Mouse (Mus musculus) MEL-GATA-1-ER (cell line): ENCODE data around the gene E130308A19Rik.

Source experiments
- DNase-seq: peaks from one replicate; pipeline ENCODE4 v3.0.0-alpha.2; 2012; ENCODE audit warnings: low read depth; ENCODE audit errors: extremely low read depth

Gene E130308A19Rik

DNA sequence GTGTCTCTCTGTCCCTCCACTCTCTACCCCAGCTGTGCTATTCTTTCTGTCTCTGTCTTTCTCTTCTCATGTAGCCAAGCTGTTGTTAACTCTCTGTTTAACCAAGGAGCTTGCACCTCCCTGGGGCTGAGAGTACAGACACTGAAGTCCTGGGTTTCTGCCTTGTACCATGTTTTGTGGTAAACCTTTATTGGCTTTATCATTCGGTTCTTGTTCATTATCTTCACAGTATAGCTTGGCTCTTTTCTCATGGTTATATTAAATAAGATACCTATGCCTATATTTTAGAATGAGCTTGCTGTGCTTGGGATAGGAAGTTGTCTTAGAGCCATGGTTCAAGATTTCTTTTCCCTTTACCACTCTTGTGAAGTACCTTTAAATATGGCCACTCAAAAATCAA, 8.5 kb downstream of the E130308A19Rik start:
- DNase-seq: no peak

DNA sequence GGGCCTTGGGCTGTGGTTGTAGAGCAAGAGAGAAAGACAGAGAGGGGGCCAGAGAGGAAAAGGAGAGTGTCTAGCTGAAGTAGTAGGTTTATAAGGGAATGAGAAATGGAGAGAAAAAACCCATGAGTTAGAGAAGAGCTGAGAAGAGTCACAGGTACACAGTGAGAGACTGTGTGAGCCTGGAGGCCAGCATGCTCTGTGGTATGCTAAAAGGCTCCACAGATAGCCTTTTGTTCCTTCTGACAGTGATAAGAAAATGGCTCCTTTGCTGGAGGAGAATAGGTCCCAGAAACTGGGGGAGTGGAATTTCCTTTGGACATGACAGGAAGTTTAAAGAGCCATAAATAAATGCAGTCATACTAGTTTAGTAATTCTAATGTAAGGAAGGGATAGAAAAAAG, 13.2 kb downstream of the E130308A19Rik start:
- no peak for DNase-seq

DNA sequence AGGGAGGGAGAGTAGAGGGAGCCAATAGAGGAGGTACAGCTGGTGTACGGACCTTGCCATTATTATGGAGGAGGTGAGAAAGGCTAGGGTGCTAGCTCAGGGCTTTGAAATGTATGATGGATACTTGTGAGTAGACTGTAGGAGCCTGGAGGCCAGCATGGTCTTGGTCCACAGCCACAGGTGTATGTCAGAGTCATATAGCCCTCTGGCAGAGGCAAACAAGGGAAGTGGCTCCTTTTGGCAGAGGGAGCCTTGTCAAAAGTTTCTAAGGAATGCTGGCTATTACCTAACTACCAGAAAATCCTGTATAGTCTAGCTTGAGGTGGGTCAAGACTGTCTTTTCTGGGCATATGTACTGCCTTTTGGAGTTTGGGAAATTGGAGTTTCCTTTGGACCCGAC, 14.7 kb downstream of the E130308A19Rik start:
- no peak for DNase-seq

DNA sequence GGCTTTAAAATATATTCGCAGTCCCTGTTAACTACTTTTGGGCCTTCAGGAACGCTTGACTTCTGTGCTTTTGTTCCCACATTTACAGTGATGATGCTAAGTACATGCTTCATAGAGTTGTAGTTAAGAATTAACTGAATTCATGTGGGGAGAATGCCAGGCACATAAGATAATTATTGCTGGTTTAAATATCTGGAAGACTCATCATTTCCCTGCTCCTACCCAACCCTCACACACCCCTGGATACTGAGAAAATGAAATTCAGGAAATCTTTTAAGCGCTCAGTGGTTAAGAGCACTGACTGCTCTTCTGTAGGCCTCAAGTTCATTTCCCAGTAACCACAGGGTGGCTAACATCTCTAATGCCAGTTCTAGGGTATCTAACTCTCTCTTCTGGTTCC, 16.0 kb downstream of the E130308A19Rik start:
- DNase-seq: no peak

DNA sequence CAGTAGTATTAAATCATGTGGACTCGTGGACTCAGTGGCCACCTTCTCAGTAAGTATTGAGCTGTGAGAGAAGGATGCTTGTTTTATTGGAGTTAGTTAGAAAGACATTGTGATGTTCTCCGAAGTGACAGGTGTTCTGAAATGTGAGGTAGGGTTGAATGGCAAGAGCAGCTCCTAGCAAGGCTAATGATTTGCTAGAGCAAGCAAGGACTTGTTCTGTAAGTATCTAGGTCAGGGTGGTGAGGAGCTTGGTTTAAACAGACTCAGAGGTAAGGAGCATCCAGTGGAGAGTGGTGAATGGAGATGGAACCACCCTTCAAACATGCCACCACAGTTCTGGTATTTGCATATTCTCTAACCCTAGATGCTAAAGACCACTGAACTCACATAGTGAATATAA, 16.6 kb downstream of the E130308A19Rik start:
- DNase-seq: no peak

DNA sequence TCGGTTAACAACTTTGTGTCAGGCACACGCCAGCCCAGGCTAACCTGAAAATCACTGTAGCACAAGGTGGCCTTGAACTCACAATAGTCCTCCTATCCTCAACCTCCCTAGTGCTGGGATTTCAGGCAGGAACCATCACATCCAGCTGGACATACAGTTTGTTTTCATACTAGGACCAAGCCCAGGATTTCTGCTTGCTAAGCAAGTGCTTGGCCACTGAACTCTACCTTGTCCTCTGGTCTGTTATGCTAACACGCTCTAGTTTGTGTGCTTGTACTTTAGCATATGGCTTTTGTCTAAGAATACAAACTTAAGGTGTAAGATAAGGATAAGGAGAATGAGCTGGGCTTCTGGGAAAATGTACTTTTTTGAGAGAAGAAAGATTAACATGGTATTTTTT, 18.4 kb downstream of the E130308A19Rik start:
- no peak for DNase-seq

DNA sequence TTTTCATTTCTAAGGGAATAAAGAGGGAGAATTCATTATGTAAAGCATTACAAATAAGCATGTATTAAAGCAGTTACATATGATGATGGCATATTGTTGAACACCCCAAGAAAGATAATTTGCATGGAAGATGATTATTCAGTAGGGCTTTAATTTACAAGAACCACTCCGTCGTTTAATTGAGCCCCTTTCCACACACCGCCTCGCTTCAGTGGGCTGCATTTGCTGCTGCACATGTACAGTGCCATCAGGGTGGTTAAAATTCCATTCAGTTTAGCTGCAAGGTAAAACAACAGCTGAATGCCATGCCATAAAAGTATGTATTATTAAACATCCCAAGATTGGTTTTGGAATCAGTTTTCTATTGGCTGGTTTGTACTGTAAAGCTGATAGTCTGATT, 19.0 kb downstream of the E130308A19Rik start:
- DNase-seq: no peak

DNA sequence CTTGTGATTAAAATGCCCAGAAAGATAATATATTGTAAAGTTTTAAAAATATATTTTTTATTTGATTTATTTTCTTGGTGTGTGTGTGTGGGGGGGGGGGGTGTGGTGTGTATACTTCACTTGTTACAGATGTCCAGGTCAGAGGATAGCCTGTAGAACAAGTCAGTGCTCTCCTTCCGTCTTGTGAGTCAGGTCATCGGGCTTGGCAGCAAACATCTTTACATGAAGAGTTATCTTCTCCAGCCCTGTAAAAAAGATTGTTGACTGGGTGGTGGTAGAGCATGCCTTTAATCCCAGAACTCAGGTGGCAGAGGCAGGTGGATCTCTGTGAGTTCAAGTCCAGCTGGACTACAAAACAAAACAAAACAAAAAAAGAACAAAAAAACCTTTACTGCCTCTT, 19.6 kb downstream of the E130308A19Rik start:
- no peak for DNase-seq

DNA sequence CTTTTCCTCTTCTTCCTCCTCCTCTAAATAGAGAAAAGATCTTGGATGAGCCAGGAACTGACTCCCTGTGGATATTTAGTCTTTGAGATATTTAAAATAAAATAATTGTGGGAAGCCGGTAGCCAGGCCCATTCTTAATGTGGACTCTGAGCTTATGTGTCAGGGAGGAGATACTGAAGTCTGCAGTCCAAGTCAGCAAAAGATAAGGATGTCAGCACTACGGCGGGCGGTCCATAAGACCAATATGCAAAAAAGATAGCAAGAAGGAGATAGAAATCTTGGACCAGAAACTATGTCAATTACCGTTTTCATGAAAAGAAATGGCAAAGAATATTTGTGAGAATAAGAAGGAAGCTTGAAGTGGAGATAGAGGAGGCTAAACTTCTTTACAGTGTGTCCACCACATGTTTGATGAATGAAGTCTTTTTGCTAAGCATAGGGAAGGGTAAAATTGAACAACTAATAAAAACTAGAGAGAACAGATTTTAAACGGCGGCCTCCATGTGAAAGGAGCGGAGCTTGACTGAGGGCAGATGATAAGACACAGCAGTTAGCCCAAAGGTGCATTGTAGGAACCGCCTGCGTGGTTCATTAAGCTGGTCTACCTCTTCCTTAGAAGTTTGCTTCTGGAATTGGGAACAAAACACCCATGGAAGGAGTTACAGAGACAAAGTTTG, 20.1 kb downstream of the E130308A19Rik start:
- DNase-seq: no peak

DNA sequence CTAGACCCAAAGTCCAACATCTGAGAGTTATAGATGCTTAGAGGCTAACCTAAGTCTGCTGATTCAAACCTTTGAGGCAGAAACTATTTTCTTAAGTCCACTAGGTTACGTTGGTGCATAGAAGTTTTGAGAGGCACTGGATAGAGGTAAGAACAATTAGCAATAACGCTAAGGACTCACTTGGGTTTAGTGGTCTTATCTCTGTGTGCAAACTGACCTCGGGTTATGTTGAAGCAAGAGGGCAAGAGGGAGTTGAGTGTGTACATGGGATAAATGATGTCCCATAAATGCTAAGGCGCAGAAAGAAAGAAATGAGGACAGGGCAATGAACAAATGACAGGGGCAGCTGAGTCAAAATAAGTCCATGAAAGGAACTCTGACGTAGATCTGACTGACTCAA, 23.1 kb downstream of the E130308A19Rik start:
- no peak for DNase-seq

DNA sequence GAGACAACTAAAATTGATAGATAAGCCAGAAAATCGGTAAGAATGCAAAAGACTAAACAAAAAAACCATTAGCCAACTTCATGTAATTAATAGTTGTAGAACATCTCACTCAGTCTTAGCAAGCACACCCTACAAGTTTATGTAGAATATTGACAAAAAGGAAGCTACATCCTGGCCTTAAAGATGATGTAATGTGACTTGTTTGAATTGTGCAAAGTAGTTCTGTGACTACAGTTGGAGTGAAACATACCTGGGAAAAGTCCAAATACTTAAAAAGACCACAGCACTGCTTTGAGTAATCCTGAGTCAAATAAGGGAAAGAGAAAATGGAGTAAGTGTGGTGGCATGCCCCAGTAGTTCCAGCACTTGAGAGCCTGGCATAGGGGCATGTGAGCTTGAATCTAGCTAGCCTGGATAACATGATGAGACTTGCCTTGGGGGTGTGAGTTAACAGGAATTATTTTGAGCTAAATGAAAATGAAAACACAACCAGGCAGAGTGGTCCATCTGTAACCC, 26.2 kb downstream of the E130308A19Rik start:
- DNase-seq: no peak

DNA sequence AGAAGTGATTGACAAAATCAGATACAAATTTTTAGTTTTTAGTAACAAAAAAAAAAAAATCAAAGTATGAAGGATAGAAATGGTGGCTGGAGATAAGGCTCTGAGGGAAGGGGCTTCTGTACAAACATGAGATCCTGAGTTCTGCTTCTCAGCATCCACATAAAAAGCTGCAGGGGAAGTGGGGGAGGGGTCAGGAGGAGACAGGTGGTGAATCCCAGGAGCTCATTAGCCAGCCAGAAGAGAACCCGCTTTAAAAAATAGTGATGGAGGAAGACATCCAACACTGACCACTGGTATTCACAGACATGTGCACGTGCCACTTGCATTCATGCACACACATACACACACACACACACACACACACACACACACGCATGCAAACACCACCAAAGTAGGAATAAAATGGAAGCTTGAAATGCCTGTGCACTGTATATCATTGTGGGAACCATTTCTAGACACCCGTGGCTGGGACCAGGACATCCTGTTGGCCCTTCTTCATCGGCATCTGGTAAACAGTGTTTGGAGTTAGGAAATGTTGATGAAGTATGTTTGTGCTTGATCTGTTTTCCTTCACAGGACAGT, 30.1 kb downstream of the E130308A19Rik start:
- no peak for DNase-seq

DNA sequence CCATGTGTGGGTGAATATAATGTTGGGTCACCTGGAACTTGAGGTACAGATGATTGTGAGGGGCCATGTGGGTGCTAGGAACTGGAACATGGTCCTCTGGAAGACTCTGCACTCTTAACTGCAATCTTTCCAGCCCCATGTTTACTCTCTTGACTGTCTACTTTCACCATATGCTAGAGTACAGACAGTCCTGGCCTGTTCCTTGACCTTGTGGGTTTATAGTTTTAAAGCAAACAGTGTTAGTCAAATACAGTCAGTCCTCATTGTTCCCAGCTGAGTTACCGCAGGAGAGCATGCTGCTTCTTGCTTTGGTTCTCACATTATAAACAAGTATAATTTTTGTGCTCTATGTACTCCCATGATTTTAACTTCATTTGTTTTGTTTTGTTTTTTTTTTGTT, 36.2 kb downstream of the E130308A19Rik start:
- DNase-seq: no peak

DNA sequence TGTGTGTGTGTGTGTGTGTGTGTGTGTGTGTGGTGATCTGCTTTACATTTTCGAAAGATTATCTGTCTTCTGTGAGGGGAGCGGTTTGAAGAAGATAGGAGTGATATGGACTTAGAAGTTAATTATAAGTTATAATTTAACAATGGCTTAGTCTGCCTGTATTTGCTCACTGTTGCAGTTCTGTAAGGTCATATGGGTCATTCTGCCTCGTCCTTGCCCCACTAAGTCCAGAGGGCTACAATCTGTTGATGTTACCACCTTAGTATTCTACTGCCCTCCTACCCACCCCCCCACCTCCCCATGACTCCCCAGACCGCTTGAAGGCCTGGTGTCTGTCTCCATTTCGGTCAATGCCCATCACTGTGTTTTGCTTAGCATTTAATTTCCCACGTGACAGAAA, 37.4 kb downstream of the E130308A19Rik start:
- no peak for DNase-seq

DNA sequence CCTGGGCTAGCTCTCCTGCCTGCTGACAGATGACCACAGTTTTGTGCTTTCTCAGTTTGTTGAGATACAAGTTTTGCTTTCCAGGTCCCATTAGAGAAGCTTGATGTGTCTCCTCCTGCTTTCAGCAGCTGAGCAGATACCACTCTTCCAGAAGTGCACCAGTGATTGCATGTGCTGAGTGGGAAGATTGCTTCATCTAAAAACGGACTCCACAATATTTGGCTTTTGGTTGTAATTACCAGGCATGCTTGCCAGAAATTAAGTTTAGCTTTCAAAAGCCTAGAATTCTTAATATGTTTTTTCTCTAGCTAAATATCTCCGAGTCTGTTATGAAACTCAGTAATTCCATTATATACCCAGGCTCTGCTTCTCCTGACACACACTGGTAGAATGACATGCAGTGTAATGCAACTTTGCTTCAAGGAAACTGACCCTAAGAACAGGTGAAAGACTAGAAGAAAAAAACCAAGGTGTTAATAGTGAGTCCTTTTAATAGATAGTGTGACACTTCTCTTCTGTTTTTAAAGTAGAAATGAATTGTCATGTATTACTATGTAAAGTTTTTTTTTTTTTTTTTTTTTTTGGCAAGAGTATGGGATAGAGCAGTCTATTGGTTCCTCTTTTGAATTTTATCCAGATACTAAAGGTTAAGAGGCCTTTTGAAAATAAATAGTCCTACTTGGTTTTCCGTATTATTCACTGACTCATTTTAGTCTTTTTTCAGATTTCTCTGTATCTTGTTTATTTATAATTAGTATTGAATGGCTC, 40.7 kb downstream of the E130308A19Rik start:
- no peak for DNase-seq

DNA sequence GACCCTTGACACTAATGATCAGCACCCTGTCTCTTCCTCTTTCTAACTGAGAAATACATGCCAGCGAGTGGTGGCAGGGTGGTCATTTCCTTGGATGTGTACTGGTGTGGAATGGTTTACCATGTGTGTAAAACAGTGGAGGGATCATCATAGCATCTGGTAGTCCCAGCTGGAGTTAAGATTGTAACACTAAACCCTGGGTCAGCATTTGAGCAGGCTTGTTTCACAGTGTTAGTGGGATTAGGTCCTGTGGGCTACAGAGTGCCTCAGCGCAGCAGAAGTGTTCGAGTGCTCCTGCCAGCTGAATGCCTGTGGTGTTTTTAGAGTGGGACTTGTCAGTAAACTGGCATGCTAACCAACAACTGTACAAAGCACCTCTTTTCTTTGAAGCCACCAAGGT, 42.0 kb downstream of the E130308A19Rik start:
- DNase-seq: no peak

DNA sequence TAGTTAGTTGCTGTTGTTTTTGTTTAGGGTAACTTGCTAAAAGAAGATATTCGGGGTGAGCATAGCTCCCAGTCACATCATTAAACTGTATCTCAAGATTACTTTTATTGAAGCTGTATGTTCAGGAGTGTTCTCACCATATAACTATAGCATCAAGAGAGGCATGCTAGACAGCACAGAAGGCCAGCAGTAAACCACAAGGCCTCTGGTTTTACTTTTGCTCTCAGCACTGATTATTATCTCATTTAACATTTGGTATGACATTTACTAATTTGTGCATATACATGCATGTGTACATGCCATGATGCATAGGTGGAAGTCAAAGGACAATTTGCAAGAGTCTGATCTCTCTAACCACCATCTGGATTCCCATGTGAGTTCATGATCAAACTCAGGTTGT, 43.1 kb downstream of the E130308A19Rik start:
- DNase-seq: no peak

DNA sequence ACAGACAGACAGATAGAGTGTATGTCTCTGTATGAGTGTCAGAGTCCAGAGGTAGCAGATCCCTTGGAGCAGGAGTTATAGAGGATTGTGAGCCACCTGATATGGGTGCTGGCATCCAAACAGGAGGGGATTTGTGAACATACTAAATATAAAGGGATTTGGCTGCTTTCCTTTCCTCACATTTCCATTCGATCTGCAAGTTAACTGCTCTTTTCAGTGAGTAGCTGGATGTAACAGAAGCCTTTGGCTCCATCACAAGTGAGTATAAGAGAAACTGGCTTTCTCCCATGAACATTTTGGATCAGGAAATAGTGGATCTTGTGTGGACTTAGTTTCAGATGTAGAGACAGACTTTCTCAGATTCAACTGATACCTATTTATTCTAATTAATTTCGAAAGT, 44.0 kb downstream of the E130308A19Rik start:
- DNase-seq: no peak

DNA sequence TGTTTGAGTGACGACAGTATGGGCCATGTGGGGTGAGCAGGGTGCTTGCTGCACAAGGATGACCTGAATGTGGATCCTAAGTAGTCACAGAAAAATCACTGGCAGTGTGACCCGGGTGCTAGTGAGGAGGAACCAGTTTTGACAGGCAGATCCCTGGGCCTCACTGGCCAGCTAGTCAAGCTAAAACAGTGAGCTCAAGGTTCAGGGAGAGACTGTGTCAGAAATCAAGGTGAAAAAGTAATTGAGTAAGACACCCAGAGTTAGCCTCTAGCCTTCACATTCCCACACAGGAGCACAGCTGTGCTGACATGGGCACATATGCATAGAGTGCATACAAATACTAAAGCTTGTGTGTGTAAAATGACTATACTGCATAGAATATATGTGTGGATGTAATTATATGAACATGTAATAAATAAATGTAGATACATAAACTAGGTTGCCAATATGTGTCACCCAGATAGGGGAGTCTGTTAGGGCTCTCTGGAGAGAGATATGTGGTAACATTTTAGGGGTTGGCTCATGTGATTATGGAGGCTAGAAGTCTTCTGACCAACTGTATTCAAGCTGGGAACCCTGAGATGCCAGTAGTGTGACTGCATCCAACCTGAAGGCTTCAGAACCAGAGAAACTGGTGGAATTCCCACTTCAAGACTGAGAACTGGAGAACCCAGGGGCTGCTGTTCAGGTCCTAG, 47.6 kb downstream of the E130308A19Rik start:
- DNase-seq: no peak

DNA sequence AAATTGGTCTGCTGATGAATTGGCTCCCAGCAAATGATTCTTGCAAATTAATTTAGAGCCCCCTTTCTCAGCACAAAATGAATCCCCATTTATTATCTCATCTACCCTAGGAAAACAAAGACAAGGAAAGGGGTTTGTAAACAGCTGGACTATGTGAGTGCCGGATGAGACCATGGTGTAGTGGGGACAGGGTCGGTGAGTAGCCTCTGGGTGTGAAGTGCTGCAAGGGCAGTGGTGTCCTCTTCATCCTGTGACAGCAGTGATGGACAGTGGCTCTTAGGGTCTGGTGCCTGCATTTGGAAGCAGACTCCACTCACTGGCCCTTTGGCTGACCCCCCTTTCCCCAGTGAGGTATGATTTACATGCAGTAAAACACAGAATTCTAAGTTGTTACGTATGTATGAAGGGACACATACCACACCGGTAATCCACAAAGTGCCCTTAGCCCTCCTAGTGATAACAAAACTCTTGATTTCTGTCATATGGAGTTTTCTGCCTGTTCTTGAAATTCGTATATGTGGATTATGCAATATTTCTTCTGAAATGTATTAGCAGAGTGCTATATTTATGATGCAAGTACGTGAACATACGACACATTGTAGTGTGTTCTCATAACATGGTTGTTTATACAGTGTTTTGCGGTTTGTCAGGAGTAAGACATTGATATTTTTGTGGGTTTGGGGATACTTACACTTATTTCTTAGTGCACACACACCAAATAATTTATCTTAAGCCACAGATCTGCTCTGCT, 49.1 kb downstream of the E130308A19Rik start:
- DNase-seq: no peak

DNA sequence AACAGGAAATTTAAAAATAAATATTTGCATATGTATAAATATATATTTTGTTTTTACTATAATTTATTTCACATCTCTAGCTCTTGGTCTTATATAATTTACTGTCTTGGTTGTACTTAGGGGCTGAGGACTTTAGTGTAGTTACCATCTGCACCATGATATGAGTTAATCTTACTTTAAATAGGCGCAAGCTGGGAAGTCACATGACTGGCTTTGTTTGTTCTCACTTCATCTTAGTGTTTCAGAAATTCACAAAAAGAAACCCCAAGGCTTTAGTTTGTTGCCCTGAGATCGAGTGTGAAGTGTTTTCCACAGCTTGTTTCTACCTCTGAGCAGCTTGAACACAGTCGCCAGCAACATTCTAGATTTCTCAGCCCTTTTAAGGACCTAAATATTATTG, 49.7 kb downstream of the E130308A19Rik start:
- DNase-seq: no peak
